Mouse (Mus musculus) liver, embryonic 11.5 days (tissue): ENCODE measurements around the gene Stat2. TPM values are rescaled to one million over a fixed set of nuclear protein-coding genes. Genes with fewer than 3 reads are reported as not detected.

Experiments used
- ATAC-seq: fragments of 200-750 bp; cut with Nextera tagmentation; replicated peaks from 2 replicates; pipeline ENCODE4 v1.8.0; 2017; ENCODE audit warnings: moderate number of reproducible peaks, mild to moderate bottlenecking, moderate TSS enrichment, moderate library complexity; ENCODE audit not compliant: low FRiP score
- DNase-seq: peaks from one replicate; pipeline ENCODE4 v3.0.0-alpha.2; 2017; ENCODE audit warnings: low spot score
- H3K27ac ChIP-seq: fragments of 300-500 bp; sonication (generic); 2 replicates; pipeline ENCODE4 v1.5.1; 2014; ENCODE audit warnings: mild to moderate bottlenecking, low read depth, low read length, control low read depth
- H3K27me3 ChIP-seq: fragments of 300-500 bp; sonication (generic); replicated peaks from 2 replicates; pipeline ENCODE4 v1.6.1; 2014; ENCODE audit warnings: low read length, mixed read lengths; ENCODE audit not compliant: control insufficient read depth, insufficient read depth
- H3K36me3 ChIP-seq: fragments of 300-500 bp; sonication (generic); 2 replicates; pipeline ENCODE4 v1.6.1; 2014; ENCODE audit warnings: mild to moderate bottlenecking, low read length, moderate library complexity, mixed read lengths; ENCODE audit not compliant: control insufficient read depth, insufficient read depth
- H3K4me1 ChIP-seq: fragments of 300-500 bp; sonication (generic); replicated peaks from 2 replicates; pipeline ENCODE4 v1.6.1; 2014; ENCODE audit warnings: low read length, mixed read lengths; ENCODE audit not compliant: control insufficient read depth, insufficient read depth
- H3K4me2 ChIP-seq: fragments of 300-500 bp; sonication (generic); 2 replicates; pipeline ENCODE4 v1.6.1; 2014; ENCODE audit warnings: mild to moderate bottlenecking, control low read depth, moderate library complexity
- H3K4me3 ChIP-seq: fragments of 300-500 bp; sonication (generic); 2 replicates; pipeline ENCODE4 v1.5.1; 2014; ENCODE audit warnings: low read depth, low read length, control low read depth
- H3K9ac ChIP-seq: fragments of 300-500 bp; sonication (generic); 2 replicates; pipeline ENCODE4 v1.6.1; 2014; ENCODE audit warnings: low read depth, low read length, control low read depth
- H3K9me3 ChIP-seq: fragments of 300-500 bp; sonication (generic); 2 replicates; pipeline ENCODE4 v1.6.1; 2016; ENCODE audit warnings: low read length, inconsistent platforms, mixed read lengths; ENCODE audit not compliant: control insufficient read depth
- WGBS: fragments of 180-500 bp; shearing (Covaris S2); extraction: QIAGEN DNeasy Blood & Tissue Kit; methylation state at CpG from one replicate; pipeline ENCODE4 v1.1.7; 2014; 5-methylcytosine and 5-hydroxymethylcytosine counted together
- polyA plus RNA-seq: library from polyadenylated mRNA; unstranded; fragments of >200 nt; fragmentation: Nextera tagmentation; extraction: Ambion mirVana; gene quantifications from 2 replicates; pipeline ENCODE4 v1.2.1, GENCODE M21; 2014

Gene Stat2
- polyA plus RNA-seq, 1 experiment from 2014 or later: 12.5 TPM

DNA sequence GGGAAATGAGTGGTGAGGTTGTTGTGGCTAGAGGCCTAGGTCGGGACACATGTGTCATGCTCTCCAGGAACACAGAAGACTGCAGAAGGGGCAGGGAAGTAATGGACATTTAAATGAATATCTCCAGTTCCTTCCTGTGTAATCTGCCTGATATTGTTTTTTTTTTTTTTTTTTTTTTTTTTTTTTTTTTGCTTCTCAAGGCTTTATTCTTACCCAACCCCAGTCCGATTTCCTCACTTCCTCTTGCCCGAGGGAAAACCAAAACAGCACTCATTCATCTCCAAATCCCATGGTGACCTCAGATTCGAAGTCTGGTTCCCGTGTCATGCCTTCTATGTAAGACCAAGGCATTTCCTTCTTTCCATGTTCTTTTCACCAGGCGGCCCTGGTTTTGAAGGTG is 27.9 kb downstream of the Stat2 start:
- no peak overlapping the region for H3K27ac ChIP-seq
- H3K36me3 ChIP-seq: no peaks in the 10 kb centered on the region
- H3K4me2 ChIP-seq: no peak overlapping the region
- H3K9me3 ChIP-seq: no peaks in the 10 kb centered on the region
- no peaks in the 10 kb centered on the region for H3K4me1 ChIP-seq
- no peaks in the 10 kb centered on the region for H3K27me3 ChIP-seq
- no peak for DNase-seq
- H3K4me3 ChIP-seq: no peak overlapping the region
- ATAC-seq: no peak
- 58% methylated on average over 6 of the region's 6 CpGs for WGBS
- H3K9ac ChIP-seq: no peak overlapping the region

- Histone ChIP-seq H3K4me3 (no peak within 1 kb of the TSS), H3K9me3 (no peaks in the 10 kb centered on the region), H3K36me3 (no peaks in the 10 kb centered on the region), H3K4me2 (no peak within 1 kb of the TSS), H3K27ac (no peak within 1 kb of the TSS), H3K27me3 (no peaks in the 10 kb centered on the region), H3K4me1 (peaks cover 1% of the 10 kb centered on the region), H3K9ac (0 out of 2 replicates have a peak within 1 kb of the TSS, but pooled peaks have one; percentile 3)
- ATAC-seq (no peak), DNase-seq (no peak)
- 76% methylated on average over 11 of the region's 11 CpGs for WGBS
Observed at GRCm38 (mm10) chr10:128298702-128299171, 28.4 kb downstream of the Stat2 start, which contains the start of gene Il23a. Gene Il23a, minus strand, starts transcription at chr10:128298752.

DNA sequence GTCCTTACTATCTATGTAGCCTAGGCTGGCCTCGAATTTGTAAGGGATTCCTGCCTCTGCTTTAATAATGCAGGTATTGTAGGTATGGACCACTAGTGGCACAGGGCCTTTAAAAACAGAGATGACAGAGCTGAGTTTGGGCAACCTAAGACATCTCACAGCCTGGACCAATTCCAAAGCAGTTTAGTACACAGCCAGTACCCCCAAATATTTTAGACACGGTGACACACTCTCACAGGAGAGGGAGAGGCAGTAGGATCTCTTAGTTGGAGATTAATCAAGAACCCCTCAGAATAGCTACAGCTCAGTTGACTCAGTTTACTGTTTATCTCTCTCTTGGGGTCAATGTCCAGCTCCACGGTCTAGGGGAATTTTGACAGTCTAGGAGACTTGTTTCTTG is 32.0 kb downstream of the Stat2 start:
- Histone ChIP-seq H3K4me1 (peaks cover 9% of the 10 kb centered on the region), H3K36me3 (no peaks in the 10 kb centered on the region), H3K9me3 (no peaks in the 10 kb centered on the region), H3K4me2 (peak overlapping the region; percentile 95), H3K27me3 (no peaks in the 10 kb centered on the region), H3K4me3 (peak overlapping the region; percentile 70), H3K9ac (peak overlapping the region; percentile 87), H3K27ac (peak overlapping the region; percentile 91)
- ATAC-seq: no peak
- WGBS: 33% methylated on average over 3 of the region's 3 CpGs
- no peak for DNase-seq

DNA sequence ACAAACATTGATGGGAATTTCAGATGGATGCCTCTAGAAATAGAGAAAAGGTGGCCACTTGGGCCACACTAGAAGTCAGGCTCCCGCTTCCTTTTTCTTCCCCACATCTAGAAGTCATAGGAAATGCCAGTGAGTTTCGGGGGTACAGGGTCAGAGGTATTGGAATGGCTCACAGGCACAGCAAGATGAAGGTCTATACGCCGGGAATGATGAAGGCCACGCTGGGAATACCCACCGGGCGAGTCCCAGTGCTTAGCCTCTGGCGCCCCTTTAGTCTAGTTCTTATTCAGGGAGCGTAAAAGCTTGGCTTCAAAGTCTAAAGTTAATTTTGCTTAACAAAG is 32.4 kb downstream of the Stat2 start:
- H3K4me1 ChIP-seq: peaks cover 9% of the 10 kb centered on the region
- H3K9me3 ChIP-seq: no peaks in the 10 kb centered on the region
- peak overlapping the region; percentile 70 for H3K4me3 ChIP-seq
- no peaks in the 10 kb centered on the region for H3K36me3 ChIP-seq
- ATAC-seq (peak; percentile 19; the same call in 1 of the 2 replicates), DNase-seq (no peak)
- peak overlapping the region; percentile 91 for H3K27ac ChIP-seq
- H3K4me2 ChIP-seq: peak overlapping the region; percentile 95
- no peaks in the 10 kb centered on the region for H3K27me3 ChIP-seq
- peak overlapping the region; percentile 87 for H3K9ac ChIP-seq
- WGBS: under 1% methylated on average over 9 of the region's 9 CpGs

DNA sequence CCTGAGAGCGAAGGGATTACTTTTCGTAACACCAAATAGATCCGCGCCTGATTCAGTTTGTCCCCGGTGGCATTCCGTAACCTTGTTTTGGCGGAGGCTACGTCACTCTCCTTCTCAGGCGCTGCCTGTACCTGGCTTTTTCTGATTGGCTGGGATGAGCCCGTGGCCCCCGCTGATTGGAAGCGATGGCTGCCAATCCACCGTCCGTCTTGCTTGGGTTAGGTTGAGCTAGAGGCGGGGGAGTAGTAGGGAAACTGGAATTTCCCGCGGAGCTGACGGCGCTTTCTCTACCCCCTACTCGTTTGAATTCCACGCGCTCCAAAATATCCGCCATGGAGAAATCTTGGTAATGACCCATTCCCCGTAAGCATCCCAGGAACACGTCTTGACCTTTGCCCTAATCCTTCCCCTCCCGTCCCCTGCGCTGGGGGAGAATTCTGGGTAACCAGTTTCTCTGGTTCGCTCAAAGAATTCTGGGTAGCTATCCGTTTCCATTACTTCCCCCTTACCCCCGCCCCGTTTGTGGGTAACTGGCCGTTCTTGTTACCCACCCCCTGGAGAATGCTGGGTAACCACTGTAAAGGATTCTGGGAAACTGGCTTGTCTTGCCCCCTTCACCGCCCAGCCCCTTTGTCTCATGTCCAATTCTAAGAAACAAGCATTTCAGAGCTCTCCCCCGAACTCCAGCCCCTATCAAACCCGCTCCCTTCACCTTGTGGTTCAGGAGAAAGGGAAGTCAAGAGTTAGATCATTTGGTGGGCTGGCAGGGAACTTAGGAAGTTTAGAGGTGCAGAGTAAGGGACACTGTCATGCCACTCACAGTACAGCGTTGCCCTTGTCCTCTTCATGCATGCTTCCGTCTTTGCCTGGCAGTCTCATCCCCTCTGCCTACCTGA is 33.0 kb downstream of the Stat2 start, which contains the start of gene Pan2:
Pan2 (plus strand) TSS at position 210 of the 896 bp plus-strand sequence.
- no peaks in the 10 kb centered on the region for H3K9me3 ChIP-seq
- H3K36me3 ChIP-seq: no peaks in the 10 kb centered on the region; the same call in 1 of the 2 replicates
- peak within 1 kb of the TSS; percentile 91 for H3K27ac ChIP-seq
- no peaks in the 10 kb centered on the region for H3K27me3 ChIP-seq
- peak within 1 kb of the TSS; percentile 95 for H3K4me2 ChIP-seq
- H3K9ac ChIP-seq: peak within 1 kb of the TSS; percentile 87
- peak within 1 kb of the TSS; percentile 70 for H3K4me3 ChIP-seq
- under 1% methylated on average over 37 of the region's 37 CpGs for WGBS
- peaks cover 9% of the 10 kb centered on the region for H3K4me1 ChIP-seq
- DNase-seq (peak; percentile 100), ATAC-seq (peak; percentile 99)

DNA sequence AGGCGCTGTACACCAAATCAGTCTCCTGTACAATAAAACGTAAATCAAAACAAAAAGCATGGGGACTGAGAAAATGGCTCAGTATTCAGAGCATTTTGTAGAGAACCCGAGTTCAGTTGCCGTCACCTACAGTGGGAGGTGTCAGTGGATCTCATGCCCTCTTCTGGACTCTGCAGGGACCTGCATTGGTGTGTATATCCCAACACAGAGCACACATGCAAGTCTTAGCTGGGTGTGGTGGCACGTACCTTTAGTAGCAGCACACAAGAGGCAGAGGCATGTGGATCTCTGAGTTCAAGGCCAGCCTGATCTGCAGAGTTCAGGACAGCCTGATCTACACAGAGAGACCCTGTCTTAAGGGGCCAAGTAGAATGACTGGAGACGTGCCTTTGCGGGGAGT is 39.3 kb downstream of the Stat2 start:
- Histone ChIP-seq H3K27me3 (no peaks in the 10 kb centered on the region), H3K4me1 (no peaks in the 10 kb centered on the region), H3K36me3 (peaks cover 24% of the 10 kb centered on the region), H3K4me3 (no peak overlapping the region), H3K9me3 (no peaks in the 10 kb centered on the region), H3K27ac (no peak overlapping the region), H3K4me2 (no peak overlapping the region), H3K9ac (no peak overlapping the region)
- DNase-seq (no peak), ATAC-seq (no peak)
- WGBS: 87% methylated on average over 7 of the region's 7 CpGs

DNA sequence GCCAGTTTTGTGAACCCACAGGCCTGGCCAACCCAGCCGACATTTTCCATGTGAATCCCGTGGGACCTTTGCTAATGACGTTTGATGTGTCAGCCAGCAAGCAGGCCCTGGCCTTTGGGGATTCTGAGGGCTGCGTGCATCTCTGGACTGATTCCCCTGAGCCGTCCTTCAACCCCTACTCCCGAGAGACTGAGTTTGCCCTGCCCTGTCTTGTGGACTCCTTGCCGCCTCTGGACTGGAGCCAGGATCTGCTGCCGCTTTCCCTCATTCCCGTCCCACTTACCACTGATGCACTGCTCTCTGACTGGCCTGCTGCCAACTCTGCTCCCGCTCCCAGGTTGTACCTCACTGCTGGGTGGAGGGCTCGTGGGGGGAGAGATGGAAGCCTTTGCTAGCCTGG is 39.8 kb downstream of the Stat2 start:
- H3K4me2 ChIP-seq: no peak overlapping the region
- H3K9ac ChIP-seq: no peak overlapping the region
- no peaks in the 10 kb centered on the region for H3K4me1 ChIP-seq
- H3K36me3 ChIP-seq: peaks cover 24% of the 10 kb centered on the region
- 85% methylated on average over 11 of the region's 11 CpGs for WGBS
- no peaks in the 10 kb centered on the region for H3K27me3 ChIP-seq
- H3K27ac ChIP-seq: no peak overlapping the region
- no peak overlapping the region for H3K4me3 ChIP-seq
- H3K9me3 ChIP-seq: no peaks in the 10 kb centered on the region
- ATAC-seq: no peak
- no peak for DNase-seq

- Histone ChIP-seq H3K9ac (peak overlapping the region; percentile 6; the same call in 1 of the 2 replicates), H3K36me3 (peaks cover 27% of the 10 kb centered on the region), H3K27me3 (no peaks in the 10 kb centered on the region), H3K4me2 (no peak overlapping the region), H3K4me3 (no peak overlapping the region), H3K9me3 (no peaks in the 10 kb centered on the region), H3K4me1 (no peaks in the 10 kb centered on the region), H3K27ac (no peak overlapping the region)
- ATAC-seq (no peak), DNase-seq (no peak)
- WGBS: 62% methylated on average over 4 of the region's 4 CpGs
Observed at GRCm38 (mm10) chr10:128310902-128311301, 40.5 kb downstream of the Stat2 start.

DNA sequence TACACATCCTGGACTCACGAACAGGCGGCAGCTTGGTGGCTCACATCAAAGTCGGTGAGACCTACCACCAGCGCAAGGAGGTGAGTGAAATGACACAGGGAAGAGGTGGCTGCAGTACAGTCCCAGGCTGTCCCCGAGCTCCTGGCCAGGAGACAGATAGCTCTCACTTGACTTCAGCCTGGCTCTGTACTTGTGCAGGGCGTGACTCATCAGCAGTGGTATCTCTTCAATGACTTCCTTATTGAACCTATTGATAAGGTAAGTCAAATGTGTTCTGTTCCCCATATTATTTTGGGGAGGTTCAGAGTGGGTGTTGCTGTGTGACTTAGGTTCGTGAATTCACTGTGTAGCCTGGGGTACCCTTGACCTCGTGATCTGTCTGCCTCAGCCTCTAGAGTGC is 45.2 kb downstream of the Stat2 start:
- ATAC-seq: peak; percentile 52

More for the DNA sequence above, 45.2 kb downstream of the Stat2 start:
- Histone ChIP-seq H3K9ac (no peak overlapping the region), H3K4me1 (no peaks in the 10 kb centered on the region), H3K36me3 (peaks cover 39% of the 10 kb centered on the region), H3K9me3 (no peaks in the 10 kb centered on the region), H3K27ac (no peak overlapping the region), H3K27me3 (no peaks in the 10 kb centered on the region), H3K4me3 (no peak overlapping the region), H3K4me2 (no peak overlapping the region)
- WGBS: 83% methylated on average over 8 of the region's 8 CpGs
- no peak for DNase-seq
